Mouse (Mus musculus) cerebellum, postnatal 25 days (tissue): ENCODE data around the gene Sun3.
A peak's percentile ranks its signal among the peaks of the same experiment; 100 is the strongest.

ENCODE experiments used
- DNase-seq, 2 experiments: peaks; one replicate each; pipeline ENCODE4 v3.0.0; 2021; ENCODE audit warnings: mixed read lengths in 2 of 2

Gene Sun3

DNA sequence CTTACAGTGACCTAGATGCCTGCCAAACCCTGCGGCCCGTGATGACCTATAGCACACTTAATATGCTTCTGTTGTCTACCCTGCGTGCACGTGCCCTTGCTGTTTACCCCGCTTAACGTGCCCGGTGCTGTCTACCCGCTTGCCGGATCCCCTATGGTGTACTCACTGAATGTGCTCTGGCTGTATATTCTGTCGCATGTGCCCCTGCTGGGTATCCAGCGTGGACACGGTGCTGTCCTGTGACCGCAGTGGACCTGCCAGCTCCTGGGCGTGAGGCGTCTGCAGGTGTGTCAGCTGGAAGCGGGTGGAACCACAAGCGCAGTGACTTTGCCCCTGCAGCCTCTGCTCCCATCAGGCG, at the start of gene Sun3:
TSS of gene Sun3 (minus strand) at position 289 of the 358 bp plus-strand sequence.
- no peak for DNase-seq

GRCm38 (mm10) chr11:9076444-9076843, 27.7 kb upstream of the Sun3 start:
- DNase-seq: no peak

DNA sequence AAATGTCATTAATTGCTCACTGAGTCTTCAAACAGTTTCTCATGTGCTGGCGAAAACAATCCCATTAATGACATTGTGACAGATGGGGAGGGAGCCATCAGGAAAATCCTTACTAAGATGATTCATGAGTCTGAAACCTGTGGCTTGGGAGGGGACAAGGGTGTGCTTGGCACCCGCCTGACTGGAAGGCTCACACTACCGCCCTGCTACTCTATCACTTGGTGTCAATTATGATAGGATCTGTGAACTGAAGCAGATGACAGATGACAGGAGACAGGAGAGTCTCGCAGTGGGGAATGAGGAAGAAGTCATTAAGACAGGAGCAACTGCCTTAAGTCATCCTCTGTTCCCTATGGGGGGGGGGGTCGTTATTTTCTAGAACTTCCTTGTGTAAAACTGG, 11.7 kb upstream of the Sun3 start:
- DNase-seq: no peak

GRCm38 (mm10) chr11:9060029-9060428, 11.2 kb upstream of the Sun3 start:
- DNase-seq: no peak

- DNase-seq: no peak
Observed at GRCm38 (mm10) chr11:9057711-9058110, 8.9 kb upstream of the Sun3 start.

- DNase-seq: no peak
Observed at GRCm38 (mm10) chr11:9056937-9057336, 8.1 kb upstream of the Sun3 start.

GRCm38 (mm10) chr11:9051895-9052294, 3.1 kb upstream of the Sun3 start:
- DNase-seq: no peak

GRCm38 (mm10) chr11:9050241-9050640, 1.4 kb upstream of the Sun3 start:
- DNase-seq: no peak

- DNase-seq: peak; percentile 72 to 82
Observed at GRCm38 (mm10) chr11:9048011-9048702, 634 bp downstream of the Sun3 start, which contains the start of gene Gm11992. Gm11992 (plus strand) TSS chr11:9048594.

DNA sequence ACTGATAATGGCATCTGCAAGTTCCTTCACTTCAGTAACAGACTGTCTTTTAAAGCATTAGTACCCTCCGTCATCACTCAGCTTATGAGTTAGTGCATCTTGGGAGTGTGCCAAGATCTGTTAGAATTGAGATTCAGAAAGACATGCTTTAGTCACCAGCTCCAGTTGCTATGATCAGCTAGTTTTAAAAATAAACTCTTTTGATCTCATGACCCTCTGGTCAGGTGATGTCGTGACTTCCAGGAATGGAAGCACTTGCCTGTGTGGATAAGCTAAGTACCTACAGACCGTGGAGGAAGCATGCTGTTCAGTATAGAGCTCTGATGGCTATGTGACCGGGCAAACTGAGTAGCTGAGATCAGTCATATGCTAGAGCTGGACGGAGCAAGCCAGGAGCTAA, 1.7 kb downstream of the Sun3 start:
- no peak for DNase-seq

DNA sequence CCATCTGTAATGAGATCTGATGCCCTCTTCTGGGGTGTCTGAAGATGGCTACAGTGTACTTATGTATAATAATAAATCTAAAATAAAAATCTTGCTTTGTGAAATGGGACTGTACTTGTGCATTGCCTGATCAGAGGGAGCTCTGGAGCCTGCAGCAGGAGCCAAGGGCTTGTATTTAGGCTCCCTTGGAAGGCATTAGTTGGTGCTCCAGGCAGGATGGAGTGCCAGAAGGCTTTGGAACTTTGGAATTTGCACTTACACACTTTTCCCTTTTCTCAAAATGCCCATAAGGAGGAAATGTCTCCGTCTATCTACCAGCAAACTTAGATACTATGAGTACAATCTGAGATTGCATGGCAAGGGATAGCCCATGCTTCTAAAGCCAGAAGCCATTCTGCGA, 2.2 kb downstream of the Sun3 start:
- no peak for DNase-seq

- DNase-seq: no peak
Observed at GRCm38 (mm10) chr11:9031530-9031929, 17.3 kb downstream of the Sun3 start.

- no peak for DNase-seq
Observed at GRCm38 (mm10) chr11:9025211-9025610, 23.6 kb downstream of the Sun3 start.

DNA sequence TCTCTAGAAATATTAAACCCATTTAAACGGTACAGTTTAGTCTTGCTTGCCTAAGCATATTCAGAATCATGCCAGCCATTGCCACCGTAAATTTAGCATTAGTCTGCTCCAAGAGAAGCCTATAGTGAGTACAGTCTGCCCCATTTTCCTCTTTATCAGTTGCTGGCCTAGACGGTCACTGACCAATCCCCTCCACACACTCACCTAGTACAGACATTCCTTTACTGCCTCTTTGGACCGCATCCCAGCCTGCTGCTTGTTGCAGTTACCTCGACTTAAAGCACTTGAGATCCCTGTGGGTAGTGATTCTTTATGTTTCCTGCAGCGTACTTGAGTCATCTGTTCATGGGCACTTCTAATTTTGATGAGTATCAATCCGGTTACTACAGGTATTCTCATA, 24.0 kb downstream of the Sun3 start:
- no peak for DNase-seq

- no peak for DNase-seq
Observed at GRCm38 (mm10) chr11:9020207-9020606, 28.6 kb downstream of the Sun3 start.

- no peak for DNase-seq
Observed at GRCm38 (mm10) chr11:9018491-9019267, 30.1 kb downstream of the Sun3 start.

- DNase-seq: no peak
Observed at GRCm38 (mm10) chr11:9014740-9015139, 34.1 kb downstream of the Sun3 start.

- DNase-seq: no peak
Observed at GRCm38 (mm10) chr11:9011348-9011747, 37.4 kb downstream of the Sun3 start.

DNA sequence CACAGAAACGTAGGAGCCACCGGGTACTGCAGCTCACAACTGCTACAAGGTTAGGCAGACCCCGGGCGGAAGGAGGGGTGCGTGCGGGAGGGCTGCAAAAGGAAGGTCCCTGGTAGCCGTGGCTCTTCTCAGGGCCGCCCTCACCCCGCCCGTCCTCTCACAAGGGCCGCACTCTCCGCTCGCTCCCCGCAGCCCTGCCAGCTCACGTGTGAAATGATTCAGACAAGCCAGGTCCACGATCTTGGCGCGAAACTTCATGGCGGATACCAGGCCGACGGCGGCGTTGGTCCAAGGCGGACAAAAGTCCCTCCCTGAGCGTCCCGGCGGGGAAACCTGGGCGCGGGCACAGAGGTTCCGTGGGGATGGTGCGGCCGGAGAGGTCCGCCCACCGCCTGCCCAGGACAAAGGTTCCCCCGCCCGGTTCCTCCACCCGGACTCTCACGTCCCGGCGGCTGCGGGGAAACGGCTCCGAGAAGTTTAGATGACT, 37.9 kb downstream of the Sun3 start, which contains the start of gene Hus1:
TSS of gene Hus1 (minus strand) at position 339 of the 487 bp plus-strand sequence.
- peak; percentile 92 to 93 for DNase-seq

DNA sequence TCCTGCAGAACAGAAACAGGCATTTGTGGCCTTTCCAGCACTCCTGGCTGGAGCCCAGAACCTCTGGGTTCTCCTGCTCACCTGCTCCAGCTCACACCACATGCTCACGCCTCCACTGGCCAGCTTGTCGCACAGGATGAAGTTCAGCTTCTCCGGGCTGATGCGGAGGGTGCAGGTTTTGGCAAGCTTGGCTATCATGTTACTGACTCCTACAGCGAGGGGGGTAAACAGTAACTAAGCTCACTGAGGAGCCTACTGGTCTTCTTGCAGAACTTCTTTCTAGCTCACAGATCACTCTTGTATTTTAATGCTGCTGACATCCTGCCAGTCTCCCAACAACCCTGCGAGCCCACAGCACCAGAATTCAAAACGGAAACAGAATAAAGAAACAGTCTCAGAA, 38.4 kb downstream of the Sun3 start:
- peak in 1 of 2 experiments; percentile 44 for DNase-seq

- no peak for DNase-seq
Observed at GRCm38 (mm10) chr11:9008761-9009160, 40.0 kb downstream of the Sun3 start.

GRCm38 (mm10) chr11:8988084-8988483, 60.7 kb downstream of the Sun3 start:
- no peak for DNase-seq

- no peak for DNase-seq
Observed at GRCm38 (mm10) chr11:8986058-8986457, 62.7 kb downstream of the Sun3 start.

DNA sequence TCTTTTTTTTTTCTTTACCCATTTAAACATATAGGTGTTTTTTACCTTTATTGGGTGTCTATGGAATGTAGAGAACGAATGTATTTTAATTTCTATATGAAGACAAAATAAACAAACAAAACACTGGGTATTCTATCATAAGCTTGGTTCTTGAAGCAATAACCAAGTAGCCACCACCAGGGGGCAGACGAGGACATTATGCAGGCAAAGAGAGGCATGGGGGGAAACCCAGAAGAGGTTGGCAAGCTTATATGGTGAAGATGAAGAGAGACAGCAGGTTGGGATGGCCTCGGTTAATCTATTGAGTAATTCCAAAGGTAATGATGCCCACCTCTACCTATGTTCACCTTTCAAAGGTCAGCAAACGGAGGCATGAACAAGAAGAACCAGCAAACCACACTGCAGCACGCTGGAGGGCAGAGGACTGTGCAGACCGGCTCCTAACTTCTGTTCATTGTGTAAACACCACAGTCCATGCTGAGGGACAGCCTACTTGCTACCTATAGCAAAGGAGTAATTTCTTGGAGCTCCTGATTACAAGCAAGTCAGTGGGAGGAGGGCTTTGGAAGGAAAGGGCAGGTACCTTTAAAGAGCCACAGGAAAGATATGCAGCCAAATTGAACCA, 65.4 kb downstream of the Sun3 start:
- DNase-seq: peak; percentile 72 to 88
